Mouse (Mus musculus) gastrocnemius, postnatal 4 days (tissue): ENCODE results near the gene Zscan25. TPM values are rescaled to one million over a fixed set of nuclear protein-coding genes. Genes with fewer than 3 reads are reported as not detected.

Experiments used
- total RNA-seq, 2 experiments: library from RNA; stranded (reverse); gene quantifications; 2 replicates each; pipeline ENCODE4 v1.2.3; 2021

Zscan25 gene
- total RNA-seq, 2 experiments from 2014 or later: 12.6 to 15.4 TPM

Other genes starting within 250 kb of the Zscan25 start
- gene Gm4871, start 247.7 kb upstream of the Zscan25 start, total RNA-seq: not detected
- gene 1700018F24Rik, start 237.5 kb upstream of the Zscan25 start, total RNA-seq: not detected
- gene Arpc1a, start 196.7 kb upstream of the Zscan25 start, total RNA-seq: 10 to 100 TPM; 65.0 to 66.6 TPM
- gene Kpna7, start 196.5 kb upstream of the Zscan25 start, total RNA-seq: not detected
- gene Arpc1b, start 166.3 kb upstream of the Zscan25 start, total RNA-seq: 100 to 1,000 TPM; 124 to 142 TPM
- gene Pdap1, start 140.3 kb upstream of the Zscan25 start, total RNA-seq: 10 to 100 TPM; 75.9 to 79.5 TPM
- gene Bud31, start 140.1 kb upstream of the Zscan25 start, total RNA-seq: 10 to 100 TPM; 80.9 to 82.5 TPM
- 10 to 100 TPM; 13.2 to 16.6 TPM for gene Ptcd1, start 113.4 kb upstream of the Zscan25 start, total RNA-seq
- gene Cpsf4, start 113.3 kb upstream of the Zscan25 start, total RNA-seq: 10 to 100 TPM; 17.1 to 20.1 TPM
- 100 to 1,000 TPM; 464 to 480 TPM for gene Atp5j2, start 88.4 kb upstream of the Zscan25 start, total RNA-seq
- gene Zkscan14, start 78.6 kb upstream of the Zscan25 start, total RNA-seq: 1 to 10 TPM; 5.5 to 7.3 TPM
- 10 to 100 TPM; 11.3 to 11.9 TPM for gene Zkscan5, start 75.9 kb upstream of the Zscan25 start, total RNA-seq
- 10 to 100 TPM; 19.0 to 22.9 TPM for gene Zfp655, start 48.8 kb upstream of the Zscan25 start, total RNA-seq
- gene Cyp3a57, start 64.8 kb downstream of the Zscan25 start, total RNA-seq: not detected
- under 1 TPM in 1 of 2 experiments, not detected in 1; 0.52 TPM for gene Cyp3a16, start 189.2 kb downstream of the Zscan25 start, total RNA-seq